Mouse (Mus musculus): ENCODE data around the gene Gipc2.

Gene Gipc2

DNA sequence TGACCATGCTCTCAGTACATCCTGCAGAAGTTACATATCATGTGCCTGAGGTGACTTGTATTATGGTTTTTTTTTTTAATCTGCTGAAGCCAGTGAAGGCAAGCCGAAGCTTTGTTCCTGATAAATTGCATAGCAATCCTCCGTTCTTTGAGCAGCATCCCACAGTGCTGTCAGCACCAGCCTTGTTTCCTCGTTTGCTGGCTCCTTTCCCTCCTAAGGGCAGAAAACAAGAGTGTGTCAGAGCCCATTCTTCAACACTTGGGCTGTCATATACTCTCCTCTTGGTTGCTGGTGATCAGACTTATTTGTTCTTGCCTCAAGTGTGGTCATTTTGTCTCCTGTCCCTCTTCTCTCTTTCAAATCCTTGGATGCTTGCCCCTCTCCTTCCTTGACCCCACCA is 103.2 kb downstream of the Gipc2 start:
- no peak for DNase-seq

DNA sequence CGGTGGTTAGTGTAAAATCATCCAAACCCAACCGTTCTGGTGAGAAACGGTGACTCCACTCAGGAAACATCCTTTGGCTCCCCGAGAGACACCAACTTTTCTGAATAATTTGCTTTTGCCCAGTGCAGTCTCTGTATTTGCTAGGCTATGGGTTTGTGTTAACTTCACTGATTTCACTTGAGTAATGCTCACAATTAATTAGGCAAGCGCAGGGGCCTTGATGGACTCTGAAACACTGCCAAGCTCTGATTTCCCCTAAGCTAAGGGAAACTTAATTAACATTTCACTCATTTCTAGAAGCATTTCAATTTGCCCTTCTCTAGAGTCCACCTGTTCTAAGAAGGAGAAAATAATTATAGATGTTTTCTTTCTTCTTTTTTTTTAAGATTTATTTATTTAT is 104.9 kb downstream of the Gipc2 start:
- DNase-seq = no peak

DNA sequence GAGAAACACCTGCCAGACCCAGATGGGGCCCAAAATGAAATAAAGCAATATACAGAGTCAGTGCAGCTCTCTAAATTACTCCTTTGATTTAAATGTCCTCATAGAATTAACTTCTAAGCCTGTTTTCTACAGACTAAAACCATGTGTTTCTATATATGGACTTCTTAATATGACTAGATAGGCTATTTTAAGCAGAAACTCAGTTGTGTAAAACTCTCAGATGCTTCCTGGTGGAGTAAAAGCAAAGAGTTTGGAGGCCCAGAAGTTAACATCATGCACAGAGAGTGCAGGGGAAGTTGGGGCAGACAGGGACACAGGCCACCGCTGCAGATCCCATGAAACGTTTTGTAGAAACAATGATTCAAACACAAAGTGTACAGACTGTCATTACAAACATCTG is 107.8 kb downstream of the Gipc2 start:
- DNase-seq = no peak

DNA sequence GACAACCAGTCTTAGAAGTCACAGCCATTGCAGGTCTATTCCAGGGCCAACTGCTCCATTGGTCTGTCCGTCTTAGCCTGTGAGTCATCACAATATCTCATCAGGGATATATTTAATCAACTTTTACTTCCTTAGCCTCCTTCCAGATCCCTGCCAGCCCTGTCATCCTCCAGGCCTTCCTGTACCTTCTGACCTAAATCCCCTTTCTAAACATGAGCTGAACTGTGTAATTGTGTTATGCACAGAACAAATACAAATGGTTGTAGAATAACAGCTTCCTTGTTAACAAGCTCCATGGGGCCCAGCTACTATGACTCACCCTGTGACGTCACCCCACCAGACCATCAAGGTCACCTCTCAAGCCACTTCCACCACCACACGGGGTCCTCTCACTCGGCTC is 111.8 kb downstream of the Gipc2 start:
- no peak for DNase-seq

DNA sequence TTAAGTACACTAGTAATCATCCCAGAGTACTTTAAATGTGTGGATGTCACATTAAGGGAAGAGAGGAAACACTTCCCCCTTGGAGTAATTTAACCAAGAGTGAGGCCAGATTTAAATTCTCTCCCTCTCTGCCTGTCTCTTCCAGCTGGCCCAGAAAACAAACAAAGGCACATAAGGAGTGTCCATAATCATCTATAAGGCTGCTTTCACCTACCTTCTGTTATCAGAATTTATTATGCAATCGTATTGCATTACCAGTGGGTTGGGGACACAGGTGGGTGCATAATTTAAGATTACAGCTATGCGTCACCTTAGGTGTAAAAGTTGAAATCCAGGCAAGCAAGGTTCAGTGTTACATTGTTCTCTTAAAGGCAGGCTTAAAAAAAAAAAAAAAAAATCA is 114.1 kb downstream of the Gipc2 start:
- DNase-seq = no peak

DNA sequence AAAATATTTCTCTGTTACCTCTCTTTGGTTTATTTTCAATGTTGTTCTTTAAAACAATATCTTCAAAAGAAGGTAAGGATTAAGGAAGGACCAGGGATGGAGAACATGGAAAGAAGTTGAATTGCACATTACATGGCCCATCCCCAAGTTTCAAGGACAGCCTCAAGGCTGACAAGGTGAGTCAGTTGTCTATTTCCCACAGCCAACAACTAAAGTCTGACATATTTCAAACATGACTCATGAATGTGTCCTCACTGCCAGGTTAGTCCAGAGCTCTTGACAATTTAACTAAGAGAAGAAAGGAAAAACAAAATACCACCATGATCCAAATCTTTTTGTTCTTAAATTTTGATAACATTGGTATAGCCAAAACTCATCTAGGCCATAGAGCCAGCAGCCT is 118.1 kb downstream of the Gipc2 start:
- DNase-seq = no peak

DNA sequence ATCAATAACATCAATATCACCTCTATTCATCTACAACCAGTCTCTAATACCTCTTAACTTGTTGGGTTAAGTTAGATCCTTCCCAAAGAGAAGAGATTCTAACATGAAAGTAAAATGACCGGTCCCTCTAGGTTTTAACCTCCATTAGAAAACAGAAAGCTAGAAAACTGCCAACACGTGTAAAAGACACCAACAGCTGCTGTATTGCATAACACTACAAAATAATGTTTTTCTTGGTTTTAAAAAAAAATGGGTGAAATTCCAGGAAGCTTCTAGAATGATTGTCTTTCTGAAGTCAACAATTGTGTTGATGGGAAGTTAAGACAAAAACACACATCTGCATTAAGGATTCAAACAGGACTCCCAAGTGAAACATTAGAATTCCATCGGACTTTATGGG is 119.1 kb downstream of the Gipc2 start:
- no peak for DNase-seq

Measured in kidney, adult 11 months (tissue).